Mouse (Mus musculus): Measurements from ENCODE around the gene Cabin1.

DNA sequence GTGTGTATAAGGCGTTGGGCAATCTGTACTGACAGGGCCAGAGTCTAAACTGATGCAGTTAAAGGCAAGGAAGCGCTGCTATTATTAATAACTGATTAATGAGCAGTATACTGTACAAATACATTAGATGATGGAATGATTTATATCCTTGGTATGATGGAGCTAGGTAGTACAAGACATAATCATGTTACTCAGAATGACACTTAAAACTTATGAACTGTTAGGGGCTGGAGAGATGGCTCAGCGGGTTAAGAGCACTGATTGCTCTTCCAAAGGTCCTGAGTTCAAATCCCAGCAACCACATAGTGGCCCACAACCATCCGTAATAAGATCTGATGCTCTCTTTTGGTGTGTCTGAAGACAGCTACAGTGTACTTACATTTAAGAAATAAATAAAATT is 156.9 kb downstream of the Cabin1 start:
- TF ChIP-seq POLR2A (IDR thresholded peaks at IDR 0.05; ENCODE audit: control insufficient read depth, low read depth, low read length) (no peak), CTCF (IDR thresholded peaks at IDR 0.05; ENCODE audit: control insufficient read depth, insufficient read depth, insufficient replicate concordance, low read depth, low read length) (no peak)
